Mouse (Mus musculus): ENCODE measurements around the gene Gm11595. TPM values are rescaled to one million over a fixed set of nuclear protein-coding genes. Genes with fewer than 3 reads are reported as not detected.

Gm11595 gene
- polyA plus RNA-seq, 1 experiment from 2014 or later = not detected

DNA sequence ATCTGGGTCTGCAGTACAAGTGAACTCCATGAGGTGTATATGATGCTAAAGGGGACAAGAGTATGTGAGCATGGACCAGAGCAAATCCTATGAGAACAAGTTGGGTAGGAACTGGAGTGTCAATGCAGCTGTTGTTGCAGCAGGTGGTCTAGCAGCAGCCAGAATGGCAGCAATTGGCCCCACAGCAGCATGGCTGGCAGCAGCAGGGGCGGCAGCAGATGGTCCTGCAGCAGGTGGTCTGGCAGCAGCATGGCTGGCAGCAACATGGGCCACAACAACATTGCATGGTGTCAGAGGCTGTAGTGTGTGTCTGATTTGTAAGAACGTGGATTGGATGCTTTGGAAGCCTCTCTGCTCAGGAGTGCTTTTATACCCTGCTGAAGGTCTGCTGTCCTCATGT is 48.7 kb downstream of the Gm11595 start:
- Histone ChIP-seq H3K36me3 (no peaks in the 10 kb centered on the region), H3K9me3 (no peaks in the 10 kb centered on the region; the same call in 1 of the 2 replicates), H3K4me1 (no peaks in the 10 kb centered on the region), H3K4me2 (replicated peaks) (no peak overlapping the region), H3K4me3 (no peak overlapping the region), H3K9ac (no peak overlapping the region), H3K27me3 (no peaks in the 10 kb centered on the region), H3K27ac (no peak overlapping the region)
- WGBS = 69% methylated on average over 2 of the region's 2 CpGs
- no peak for ATAC-seq (ENCODE audit: low FRiP score, low read depth)

Other genes starting within 250 kb of the Gm11595 start
- gene Krt40, start 229.8 kb downstream of the Gm11595 start, polyA plus RNA-seq (2015; fragmentation: Nextera tagmentation; extraction: Ambion mirVana) = not detected in 2 replicates
- not detected in 2 replicates for gene Krtap3-3, start 222.0 kb downstream of the Gm11595 start, polyA plus RNA-seq (2015; fragmentation: Nextera tagmentation; extraction: Ambion mirVana)
- not detected in 2 replicates for gene Krtap3-2, start 216.1 kb downstream of the Gm11595 start, polyA plus RNA-seq (2015; fragmentation: Nextera tagmentation; extraction: Ambion mirVana)
- not detected in 2 replicates for gene Gm11939, start 213.4 kb downstream of the Gm11595 start, polyA plus RNA-seq (2015; fragmentation: Nextera tagmentation; extraction: Ambion mirVana)
- gene Krtap3-1, start 206.3 kb downstream of the Gm11595 start, polyA plus RNA-seq (2015; fragmentation: Nextera tagmentation; extraction: Ambion mirVana) = not detected in 2 replicates
- gene Krtap1-5, start 191.9 kb downstream of the Gm11595 start, polyA plus RNA-seq (2015; fragmentation: Nextera tagmentation; extraction: Ambion mirVana) = not detected in 2 replicates
- gene Krtap1-4, start 189.3 kb downstream of the Gm11595 start, polyA plus RNA-seq (2015; fragmentation: Nextera tagmentation; extraction: Ambion mirVana) = not detected in 2 replicates
- gene Krtap1-3, start 181.6 kb downstream of the Gm11595 start, polyA plus RNA-seq (2015; fragmentation: Nextera tagmentation; extraction: Ambion mirVana) = not detected in 2 replicates
- not detected in 2 replicates for gene Krtap9-3, start 174.8 kb downstream of the Gm11595 start, polyA plus RNA-seq (2015; fragmentation: Nextera tagmentation; extraction: Ambion mirVana)
- gene Gm11938, start 169.6 kb downstream of the Gm11595 start, polyA plus RNA-seq (2015; fragmentation: Nextera tagmentation; extraction: Ambion mirVana) = not detected in 2 replicates
- not detected in 2 replicates for gene Gm11937, start 162.7 kb downstream of the Gm11595 start, polyA plus RNA-seq (2015; fragmentation: Nextera tagmentation; extraction: Ambion mirVana)
- gene Krtap2-4, start 158.1 kb downstream of the Gm11595 start, polyA plus RNA-seq (2015; fragmentation: Nextera tagmentation; extraction: Ambion mirVana) = not detected in 2 replicates
- gene Gm11562, start 152.5 kb downstream of the Gm11595 start, polyA plus RNA-seq (2015; fragmentation: Nextera tagmentation; extraction: Ambion mirVana) = not detected in 2 replicates
- gene Krtap4-1, start 144.7 kb downstream of the Gm11595 start, polyA plus RNA-seq (2015; fragmentation: Nextera tagmentation; extraction: Ambion mirVana) = not detected in 2 replicates
- not detected in 2 replicates for gene Krtap4-2, start 137.8 kb downstream of the Gm11595 start, polyA plus RNA-seq (2015; fragmentation: Nextera tagmentation; extraction: Ambion mirVana)
- not detected in 2 replicates for gene Krtap4-7, start 128.8 kb downstream of the Gm11595 start, polyA plus RNA-seq (2015; fragmentation: Nextera tagmentation; extraction: Ambion mirVana)
- not detected in 2 replicates for gene Gm11555, start 122.7 kb downstream of the Gm11595 start, polyA plus RNA-seq (2015; fragmentation: Nextera tagmentation; extraction: Ambion mirVana)
- gene Gm11563, start 114.0 kb downstream of the Gm11595 start, polyA plus RNA-seq (2015; fragmentation: Nextera tagmentation; extraction: Ambion mirVana) = not detected in 2 replicates
- not detected in 2 replicates for gene Krtap4-6, start 107.0 kb downstream of the Gm11595 start, polyA plus RNA-seq (2015; fragmentation: Nextera tagmentation; extraction: Ambion mirVana)
- gene Gm14190, start 82.2 kb downstream of the Gm11595 start, polyA plus RNA-seq (2015; fragmentation: Nextera tagmentation; extraction: Ambion mirVana) = not detected in 2 replicates
- gene Gm14180, start 38.6 kb downstream of the Gm11595 start, polyA plus RNA-seq (2015; fragmentation: Nextera tagmentation; extraction: Ambion mirVana) = not detected in 2 replicates
- gene Krtap4-8, start 7.8 kb upstream of the Gm11595 start, polyA plus RNA-seq (2015; fragmentation: Nextera tagmentation; extraction: Ambion mirVana) = not detected in 2 replicates
- gene Krtap4-9, start 12.3 kb upstream of the Gm11595 start, polyA plus RNA-seq (2015; fragmentation: Nextera tagmentation; extraction: Ambion mirVana) = not detected in 2 replicates
- not detected in 2 replicates for gene Gm11596, start 20.6 kb upstream of the Gm11595 start, polyA plus RNA-seq (2015; fragmentation: Nextera tagmentation; extraction: Ambion mirVana)
- not detected in 2 replicates for gene Gm11569, start 26.0 kb upstream of the Gm11595 start, polyA plus RNA-seq (2015; fragmentation: Nextera tagmentation; extraction: Ambion mirVana)
- gene Gm11554, start 31.5 kb upstream of the Gm11595 start, polyA plus RNA-seq (2015; fragmentation: Nextera tagmentation; extraction: Ambion mirVana) = not detected in 2 replicates
- gene Krtap4-13, start 37.0 kb upstream of the Gm11595 start, polyA plus RNA-seq (2015; fragmentation: Nextera tagmentation; extraction: Ambion mirVana) = not detected in 2 replicates
- not detected in 2 replicates for gene Gm11564, start 42.8 kb upstream of the Gm11595 start, polyA plus RNA-seq (2015; fragmentation: Nextera tagmentation; extraction: Ambion mirVana)
- not detected in 2 replicates for gene 2300003K06Rik, start 65.2 kb upstream of the Gm11595 start, polyA plus RNA-seq (2015; fragmentation: Nextera tagmentation; extraction: Ambion mirVana)
- gene Krtap4-16, start 78.7 kb upstream of the Gm11595 start, polyA plus RNA-seq (2015; fragmentation: Nextera tagmentation; extraction: Ambion mirVana) = not detected in 2 replicates
- not detected in 2 replicates for gene Gm11568, start 85.0 kb upstream of the Gm11595 start, polyA plus RNA-seq (2015; fragmentation: Nextera tagmentation; extraction: Ambion mirVana)
- gene Gm11559, start 91.6 kb upstream of the Gm11595 start, polyA plus RNA-seq (2015; fragmentation: Nextera tagmentation; extraction: Ambion mirVana) = not detected in 2 replicates
- not detected in 2 replicates for gene Krtap9-1, start 100.5 kb upstream of the Gm11595 start, polyA plus RNA-seq (2015; fragmentation: Nextera tagmentation; extraction: Ambion mirVana)
- gene Gm11567, start 106.3 kb upstream of the Gm11595 start, polyA plus RNA-seq (2015; fragmentation: Nextera tagmentation; extraction: Ambion mirVana) = not detected in 2 replicates
- gene Krtap31-1, start 135.0 kb upstream of the Gm11595 start, polyA plus RNA-seq (2015; fragmentation: Nextera tagmentation; extraction: Ambion mirVana) = not detected in 2 replicates
- not detected in 2 replicates for gene Gm11565, start 141.8 kb upstream of the Gm11595 start, polyA plus RNA-seq (2015; fragmentation: Nextera tagmentation; extraction: Ambion mirVana)
- gene Krtap31-2, start 163.4 kb upstream of the Gm11595 start, polyA plus RNA-seq (2015; fragmentation: Nextera tagmentation; extraction: Ambion mirVana) = not detected in 2 replicates
- gene Krtap9-5, start 175.6 kb upstream of the Gm11595 start, polyA plus RNA-seq (2015; fragmentation: Nextera tagmentation; extraction: Ambion mirVana) = not detected in 2 replicates
- not detected in 2 replicates for gene Krtap29-1, start 206.1 kb upstream of the Gm11595 start, polyA plus RNA-seq (2015; fragmentation: Nextera tagmentation; extraction: Ambion mirVana)
- not detected in 2 replicates for gene Krtap16-1, start 213.7 kb upstream of the Gm11595 start, polyA plus RNA-seq (2015; fragmentation: Nextera tagmentation; extraction: Ambion mirVana)
- 0.52 and 0.66 TPM in 2 replicates for gene Krtap17-1, start 221.1 kb upstream of the Gm11595 start, polyA plus RNA-seq (2015; fragmentation: Nextera tagmentation; extraction: Ambion mirVana)
- not detected in 2 replicates for gene Krt33a, start 243.3 kb upstream of the Gm11595 start, polyA plus RNA-seq (2015; fragmentation: Nextera tagmentation; extraction: Ambion mirVana)

Measured in limb, embryonic 13.5 days (tissue).